Mouse (Mus musculus) kidney, adult 2 months (tissue): ENCODE measurements around the gene Cdc7.

ENCODE experiments used
- CTCF ChIP-seq: fragments of 200-500 bp; conservative IDR thresholded peaks from 2 replicates; pipeline ENCODE4 v1.5.1; 2011; ENCODE audit warnings: low read depth, mild to moderate bottlenecking, control low read depth, low read length, moderate library complexity, mixed read lengths; ENCODE audit not compliant: insufficient read depth, insufficient read length
- POLR2A ChIP-seq: fragments of 200-500 bp; IDR thresholded peaks from one replicate; pipeline ENCODE4 v1.6.1; 2011; ENCODE audit warnings: low read depth, low read length, control low read depth

DNA sequence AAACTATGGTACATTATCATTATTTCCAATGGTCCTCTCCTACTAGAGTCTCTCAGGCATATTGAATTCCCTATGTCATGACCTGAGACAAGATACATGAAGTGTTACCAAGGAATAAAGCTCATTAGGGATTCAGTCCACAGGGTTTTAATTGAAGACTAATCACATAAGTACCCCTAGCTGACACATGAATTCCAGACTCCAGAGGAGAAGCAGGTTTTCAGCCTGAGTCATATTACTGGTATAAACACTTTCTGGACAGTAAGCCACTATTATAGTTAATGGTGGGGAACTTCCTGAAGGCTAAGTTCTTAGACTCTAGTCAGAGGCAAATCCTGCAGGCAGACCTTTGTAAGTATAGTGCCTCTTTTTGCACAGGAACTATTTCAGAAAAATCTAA lies 44.8 kb upstream of the Cdc7 start:
- TF ChIP-seq CTCF (no peak), POLR2A (no peak)
